Mouse (Mus musculus) spleen, postnatal 14 days (tissue): ENCODE data around the gene Mpeg1.

Source experiments
- DNase-seq, 2 experiments: peaks; one replicate each; pipeline ENCODE4 v3.0.0; 2021 to 2022; ENCODE audit warnings: low spot score in 2 of 2

Mpeg1 gene

DNA sequence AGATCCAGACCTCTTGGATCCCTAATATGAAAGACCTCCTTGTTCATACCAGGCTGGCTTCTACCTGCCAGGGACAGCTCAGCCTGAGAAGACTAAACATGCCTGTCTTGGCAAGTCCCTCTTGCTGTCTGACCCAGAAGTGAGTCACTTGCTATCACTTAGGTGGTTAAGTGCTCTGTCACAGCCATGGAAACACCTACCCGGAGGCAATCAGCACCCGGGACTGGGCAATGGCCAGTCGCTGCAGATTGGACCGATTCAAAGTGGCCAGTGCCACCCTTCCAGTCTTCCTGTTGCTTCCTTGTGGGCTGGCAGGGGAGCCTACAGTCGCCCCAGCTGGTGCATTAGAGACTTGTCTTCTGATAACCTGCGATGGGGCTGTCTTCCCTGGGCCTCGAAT is 31.1 kb downstream of the Mpeg1 start:
- DNase-seq, result no peak

GRCm38 (mm10) chr19:12493453-12494186 is 33.0 kb downstream of the Mpeg1 start:
- no peak for DNase-seq

DNA sequence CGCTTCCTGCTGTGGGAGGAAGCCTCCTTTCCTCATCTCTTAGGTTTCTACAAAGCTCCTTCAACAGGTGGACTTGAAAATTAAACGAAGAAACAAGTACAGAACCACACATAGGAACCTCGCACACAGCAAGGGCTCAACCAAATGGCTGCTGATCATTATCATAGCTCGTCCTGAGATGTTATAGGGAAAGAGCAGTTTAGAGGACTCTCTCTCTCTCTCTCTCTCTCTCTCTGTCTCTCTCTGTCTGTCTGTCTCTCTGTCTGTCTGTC is 33.5 kb downstream of the Mpeg1 start:
- no peak for DNase-seq

- DNase-seq, result no peak
Measured at GRCm38 (mm10) chr19:12494972-12495535, 34.5 kb downstream of the Mpeg1 start.

GRCm38 (mm10) chr19:12496241-12496640 is 35.7 kb downstream of the Mpeg1 start:
- DNase-seq, result no peak

DNA sequence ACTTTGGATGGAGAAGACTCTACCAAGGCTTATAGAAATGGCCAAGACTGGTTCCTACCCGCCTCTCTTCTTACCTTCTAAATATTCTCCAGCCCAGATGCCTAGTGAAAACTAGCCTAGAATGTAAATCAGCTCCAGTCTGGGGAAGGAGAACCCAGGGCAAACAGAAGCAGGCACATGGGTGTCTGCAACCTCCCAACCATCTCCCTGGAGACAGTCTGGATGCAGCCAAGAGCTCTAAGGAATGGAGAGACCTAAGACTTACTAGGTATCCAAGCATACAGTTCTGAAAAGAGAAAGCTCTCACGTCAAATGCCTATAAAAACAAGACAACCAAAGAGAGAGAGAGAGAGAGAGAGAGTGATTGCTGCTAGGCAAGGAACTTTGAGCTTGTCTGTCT is 37.3 kb downstream of the Mpeg1 start:
- DNase-seq, result no peak

- DNase-seq, result no peak
Measured at GRCm38 (mm10) chr19:12498321-12498720, 37.7 kb downstream of the Mpeg1 start.

DNA sequence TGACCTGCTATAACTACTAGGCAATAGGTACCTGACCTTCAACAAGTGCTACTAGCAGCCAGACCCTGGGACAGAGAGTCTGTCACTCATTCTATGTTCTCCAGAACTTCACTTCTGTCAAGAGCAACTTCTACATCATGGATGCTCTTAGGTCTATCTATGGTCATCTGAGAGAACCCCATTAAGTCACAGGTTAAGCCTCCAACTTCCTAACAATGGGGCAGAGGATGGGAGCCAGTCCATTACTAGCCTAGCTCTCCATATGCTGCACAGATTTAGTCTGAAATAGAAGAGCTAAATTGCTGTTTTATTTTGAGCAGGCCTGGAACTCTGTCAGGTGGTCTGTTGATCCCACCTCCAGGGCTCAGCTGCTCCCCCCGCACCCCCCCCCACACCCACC is 38.4 kb downstream of the Mpeg1 start:
- DNase-seq, result no peak

DNA sequence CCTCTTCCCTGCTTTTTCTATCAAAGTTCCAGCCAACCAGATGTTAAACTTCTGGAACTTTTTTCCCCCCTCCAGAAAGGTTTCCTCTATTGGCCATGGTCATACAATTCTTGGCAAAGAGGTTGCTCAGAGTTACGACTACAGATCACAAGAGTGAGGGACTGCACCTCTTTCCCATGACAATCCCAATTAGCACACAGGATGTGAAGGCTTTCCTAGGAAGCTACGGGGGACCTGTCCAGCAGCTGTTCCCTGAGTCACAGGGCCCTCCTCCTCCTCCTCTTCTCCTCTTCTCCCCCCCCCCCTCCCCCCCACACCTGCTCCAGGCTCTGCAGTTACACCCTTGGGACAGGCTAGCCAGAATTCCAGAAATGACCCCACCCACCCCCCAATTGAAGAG is 38.9 kb downstream of the Mpeg1 start:
- no peak for DNase-seq

- DNase-seq, result no peak
Measured at GRCm38 (mm10) chr19:12500124-12500523, 39.5 kb downstream of the Mpeg1 start.

GRCm38 (mm10) chr19:12500881-12501311 is 40.3 kb downstream of the Mpeg1 start:
- DNase-seq, result peak in 1 of 2 experiments; percentile 17

DNA sequence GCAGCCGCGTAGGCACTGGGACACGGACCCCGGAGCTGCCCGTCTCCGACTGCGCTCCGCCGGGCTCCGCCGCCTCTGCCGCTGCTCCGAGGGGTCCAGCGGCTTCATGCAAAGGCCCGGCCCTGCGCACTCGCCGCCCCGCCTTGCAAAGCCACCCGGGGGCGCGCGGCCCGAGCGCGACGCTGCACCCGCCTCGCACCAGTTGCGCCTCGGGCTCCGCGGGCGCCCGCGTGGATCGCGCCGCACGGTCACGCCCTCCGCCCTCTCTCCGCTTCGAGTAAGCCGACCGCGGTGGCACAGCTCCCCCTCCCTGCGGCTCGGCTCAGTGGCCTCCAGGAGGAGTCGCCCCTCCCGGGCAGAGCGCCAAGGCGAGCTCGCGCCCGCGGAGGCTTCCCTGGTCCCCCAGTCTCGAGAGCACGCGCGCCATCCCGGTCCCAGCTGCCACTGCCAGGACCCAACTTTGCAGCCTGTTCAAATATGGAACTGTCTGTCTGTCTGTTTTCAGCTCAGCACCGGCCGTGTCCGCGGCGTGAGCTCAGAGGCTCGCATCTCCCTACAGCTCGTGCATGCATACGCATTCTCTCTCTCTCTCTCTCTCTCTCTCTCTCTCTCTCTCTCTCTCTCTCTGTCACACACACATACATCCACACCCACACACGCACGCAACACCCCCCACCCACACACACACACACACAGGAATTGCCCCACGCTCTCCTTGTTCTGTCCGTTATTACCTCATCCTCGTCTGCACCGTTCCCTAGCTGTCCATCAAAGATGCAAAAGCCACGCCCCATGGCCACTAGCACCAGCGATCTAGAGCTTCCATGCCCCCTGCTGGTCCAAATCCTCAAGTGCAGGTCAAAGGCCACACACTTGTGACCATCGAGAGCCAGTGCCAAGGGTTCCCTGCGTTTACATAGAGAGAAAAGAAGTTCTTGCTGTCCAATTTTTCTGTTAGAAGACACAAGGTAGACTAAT is 41.1 kb downstream of the Mpeg1 start, which contains the start of gene Dtx4:
TSS of gene Dtx4 (minus strand) at position 85 of the 978 bp plus-strand sequence.
- DNase-seq, result peak; percentile 77 to 88

DNA sequence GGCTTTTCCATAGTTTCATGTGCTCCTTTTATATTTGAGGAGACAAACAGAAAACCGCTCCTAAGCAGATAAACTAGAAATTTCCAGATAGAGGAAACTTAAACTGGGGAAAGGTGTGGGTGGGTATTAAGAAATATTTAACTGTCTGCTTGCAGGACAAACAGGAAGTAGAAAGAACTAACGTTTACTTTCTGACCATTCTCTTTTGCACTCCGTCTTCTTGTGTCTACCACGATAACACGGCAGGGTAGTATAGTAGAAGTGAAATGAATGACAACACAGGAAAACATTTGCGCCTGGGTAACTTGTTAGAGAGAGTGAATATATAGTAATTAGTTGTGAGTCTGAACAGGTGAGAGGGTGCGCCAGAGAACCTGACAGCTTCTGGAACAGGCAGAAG is 42.2 kb downstream of the Mpeg1 start:
- DNase-seq, result no peak

DNA sequence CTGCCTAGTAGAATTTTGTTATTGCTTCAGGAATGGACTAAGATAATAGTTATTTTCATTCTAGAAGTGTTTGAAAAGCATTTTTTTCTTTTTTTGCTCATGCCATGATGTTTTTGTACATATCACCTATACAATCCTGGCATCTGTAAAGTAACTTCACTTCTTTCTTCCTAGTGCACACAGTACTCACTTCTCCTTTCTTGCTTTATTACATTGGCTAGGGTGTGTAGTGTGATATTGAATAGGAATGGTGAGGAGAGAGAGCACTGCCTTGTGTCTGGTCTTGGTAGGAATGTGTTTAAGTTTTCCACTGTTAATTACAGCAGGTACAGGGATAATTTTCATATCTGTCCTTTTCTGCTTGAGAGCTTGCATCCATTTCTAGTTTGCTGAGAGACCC is 54.0 kb downstream of the Mpeg1 start:
- DNase-seq, result no peak
